Mouse (Mus musculus): ENCODE data around the gene Rnf166. TPM values are rescaled to one million over a fixed set of nuclear protein-coding genes. Genes with fewer than 3 reads are reported as not detected.

The Rnf166 gene
- total and polyA plus RNA-seq, 3 experiments, result 36.9 to 99.4 (median 41.6) TPM

GRCm38 (mm10) chr8:122419881-122420555, 55.8 kb downstream of the Rnf166 start:
- intact Hi-C loops (cut with DNase I), result no loop called here
- TF ChIP-seq EP300 (IDR thresholded peaks at IDR 0.05; ENCODE audit: insufficient read depth, low read depth, low read length) (no peak), CTCF (IDR thresholded peaks at IDR 0.05) (no peak), POLR2A (IDR thresholded peaks at IDR 0.05; ENCODE audit: insufficient read depth, low read depth, low read length) (no peak)
- Histone ChIP-seq H3K79me2 (replicated peaks; ENCODE audit: control insufficient read depth, insufficient read depth, low read length) (no peaks in the 10 kb centered on the region), H3K9ac (ENCODE audit: low read depth, low read length) (no peak overlapping the region), H3K27me3 (ENCODE audit: control insufficient read depth, insufficient read depth, low read length) (no peaks in the 10 kb centered on the region), H3K27ac (no peak overlapping the region), H3K4me3 (no peak overlapping the region), H3K36me3 (ENCODE audit: control insufficient read depth, insufficient read depth, low read length) (no peaks in the 10 kb centered on the region), H3K4me1 (ENCODE audit: control insufficient read depth, insufficient read depth, low read length) (peaks cover 2% of the 10 kb centered on the region)
- DNase-seq, result no peak
- 49% methylated on average over 9 of the region's 9 CpGs for WGBS

Small RNAs within 50 kb of the gene (microRNA-seq; reads per million reads assigned to microRNA genes)
- gene Gm24366, result 0 reads per million in 2 experiments

Other genes starting within 250 kb of the Rnf166 start
- gene Zfpm1, start 193.9 kb downstream of the Rnf166 start, total RNA-seq (2021), result 10 to 100 TPM; 21.2 to 24.6 TPM
- 20.0 and 20.9 TPM in 2 replicates for gene Zfpm1, start 193.9 kb downstream of the Rnf166 start, polyA plus RNA-seq (2012; rRNA removed)
- not detected for gene Trhr2, start 115.3 kb downstream of the Rnf166 start, total RNA-seq (2021)
- gene Trhr2, start 115.3 kb downstream of the Rnf166 start, polyA plus RNA-seq (2012; rRNA removed), result not detected in 2 replicates
- 10 to 100 TPM; 21.8 to 22.1 TPM for gene Zc3h18, start 99.5 kb downstream of the Rnf166 start, total RNA-seq (2021)
- 11.2 and 15.8 TPM in 2 replicates for gene Zc3h18, start 99.5 kb downstream of the Rnf166 start, polyA plus RNA-seq (2012; rRNA removed)
- not detected for gene Il17c, start 54.0 kb downstream of the Rnf166 start, total RNA-seq (2021)
- gene Il17c, start 54.0 kb downstream of the Rnf166 start, polyA plus RNA-seq (2012; rRNA removed), result not detected in 2 replicates
- 10 to 100 TPM; 41.2 to 43.9 TPM for gene Cyba, start 43.1 kb downstream of the Rnf166 start, total RNA-seq (2021)
- 62.1 and 92.8 TPM in 2 replicates for gene Cyba, start 43.1 kb downstream of the Rnf166 start, polyA plus RNA-seq (2012; rRNA removed)
- 1 to 10 TPM; 4.0 to 5.6 TPM for gene Mvd, start 32.6 kb downstream of the Rnf166 start, total RNA-seq (2021)
- 8.5 and 9.0 TPM in 2 replicates for gene Mvd, start 32.6 kb downstream of the Rnf166 start, polyA plus RNA-seq (2012; rRNA removed)
- 1 to 10 TPM; 1.6 to 8.1 TPM for gene Snai3, start 15.3 kb downstream of the Rnf166 start, total RNA-seq (2021)
- gene Snai3, start 15.3 kb downstream of the Rnf166 start, polyA plus RNA-seq (2012; rRNA removed), result 6.8 and 8.2 TPM in 2 replicates
- 1 to 10 TPM; 5.6 to 7.7 TPM for gene Ctu2, start 79 bp upstream of the Rnf166 start, total RNA-seq (2021)
- gene Ctu2, start 79 bp upstream of the Rnf166 start, polyA plus RNA-seq (2012; rRNA removed), result 12.3 and 15.8 TPM in 2 replicates
- gene Piezo1, start 75.3 kb upstream of the Rnf166 start, total RNA-seq (2021), result 10 to 100 TPM; 14.0 to 14.8 TPM
- 48.5 and 55.5 TPM in 2 replicates for gene Piezo1, start 75.3 kb upstream of the Rnf166 start, polyA plus RNA-seq (2012; rRNA removed)
- gene Cdt1, start 92.0 kb upstream of the Rnf166 start, total RNA-seq (2021), result 1 to 10 TPM; 2.0 to 2.7 TPM
- 3.2 and 3.5 TPM in 2 replicates for gene Cdt1, start 92.0 kb upstream of the Rnf166 start, polyA plus RNA-seq (2012; rRNA removed)
- gene Aprt, start 100.8 kb upstream of the Rnf166 start, total RNA-seq (2021), result 10 to 100 TPM; 36.6 to 38.5 TPM
- gene Aprt, start 100.8 kb upstream of the Rnf166 start, polyA plus RNA-seq (2012; rRNA removed), result 42.1 and 45.1 TPM in 2 replicates
- 1 to 10 TPM; 3.1 to 3.2 TPM for gene Galns, start 135.4 kb upstream of the Rnf166 start, total RNA-seq (2021)
- gene Galns, start 135.4 kb upstream of the Rnf166 start, polyA plus RNA-seq (2012; rRNA removed), result 4.9 and 5.0 TPM in 2 replicates
- gene Trappc2l, start 135.6 kb upstream of the Rnf166 start, total RNA-seq (2021), result 10 to 100 TPM; 58.6 to 65.4 TPM
- gene Trappc2l, start 135.6 kb upstream of the Rnf166 start, polyA plus RNA-seq (2012; rRNA removed), result 161 and 207 TPM in 2 replicates
- under 1 TPM in 1 of 2 experiments, not detected in 1; 0.52 TPM for gene Pabpn1l, start 146.7 kb upstream of the Rnf166 start, total RNA-seq (2021)
- gene Pabpn1l, start 146.7 kb upstream of the Rnf166 start, polyA plus RNA-seq (2012; rRNA removed), result 0.10 TPM in 1 of 2 replicates, not detected in the other
- 10 to 100 TPM; 21.8 to 22.3 TPM for gene Cbfa2t3, start 223.0 kb upstream of the Rnf166 start, total RNA-seq (2021)
- gene Cbfa2t3, start 223.0 kb upstream of the Rnf166 start, polyA plus RNA-seq (2012; rRNA removed), result 10.2 and 10.9 TPM in 2 replicates